Mouse (Mus musculus): Measurements from ENCODE around the gene Slc35f3.

The Slc35f3 gene

DNA sequence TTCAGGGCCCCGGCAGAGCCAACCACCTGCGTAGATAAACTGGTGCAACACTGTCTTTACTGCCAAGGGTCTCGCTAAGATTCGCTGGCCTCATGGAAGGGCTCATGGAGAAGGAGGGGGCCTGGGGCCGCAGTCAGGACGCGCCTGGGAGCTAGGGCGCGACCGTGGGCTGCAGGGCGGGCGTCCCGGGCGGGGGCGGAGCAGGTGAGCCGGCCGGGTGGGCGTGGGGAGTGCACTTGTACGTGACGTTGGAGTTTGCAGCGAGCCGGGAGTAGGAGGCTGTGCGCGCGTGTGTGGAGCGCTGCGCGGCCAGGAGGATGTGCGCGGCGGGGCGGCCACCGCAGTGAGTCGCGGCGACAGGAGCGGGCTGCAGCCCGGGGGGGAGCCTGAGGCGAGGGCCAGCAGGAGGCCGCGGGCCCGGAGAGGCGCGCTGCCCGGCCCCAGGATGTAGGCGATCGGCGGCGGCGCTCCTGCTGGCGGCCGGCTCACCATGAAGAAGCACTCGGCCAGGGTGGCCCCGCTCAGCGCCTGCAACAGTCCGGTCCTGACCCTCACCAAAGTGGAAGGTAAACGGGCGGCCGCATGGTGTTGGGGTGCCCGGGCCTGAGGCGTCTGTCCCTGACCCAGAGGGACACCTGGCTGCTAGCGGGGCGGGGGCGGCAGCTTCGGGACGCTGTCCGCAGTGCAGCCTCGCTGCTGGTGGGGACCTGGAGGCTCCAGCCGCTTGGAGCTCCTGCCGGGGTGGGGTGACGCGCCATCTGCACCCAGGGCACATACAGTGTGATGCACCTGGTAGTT is at the start of gene Slc35f3:
Gene Slc35f3 (plus strand): TSS at position 263 of the 798 bp plus-strand sequence.
- peak; percentile 62 for DNase-seq

DNA sequence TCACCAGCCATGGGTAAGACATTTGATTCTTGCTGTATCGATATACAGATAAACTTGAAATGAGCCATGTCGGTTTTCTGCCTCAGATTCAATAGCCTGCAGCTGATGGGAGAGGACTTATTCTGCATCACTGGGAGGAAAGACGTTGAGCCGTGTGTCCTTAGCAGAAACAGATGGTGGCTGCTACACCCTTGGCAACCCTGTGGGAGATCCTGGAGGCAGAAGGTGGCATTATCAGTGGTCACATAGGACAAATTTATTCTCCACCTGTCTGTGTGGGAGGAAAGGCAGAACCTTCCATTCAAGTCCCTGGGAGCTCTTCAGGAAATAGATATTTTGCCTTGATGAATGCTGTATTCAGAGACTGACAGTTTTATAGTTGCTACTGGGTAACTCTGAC is 47.9 kb upstream of the Slc35f3 start:
- DNase-seq: no peak

DNA sequence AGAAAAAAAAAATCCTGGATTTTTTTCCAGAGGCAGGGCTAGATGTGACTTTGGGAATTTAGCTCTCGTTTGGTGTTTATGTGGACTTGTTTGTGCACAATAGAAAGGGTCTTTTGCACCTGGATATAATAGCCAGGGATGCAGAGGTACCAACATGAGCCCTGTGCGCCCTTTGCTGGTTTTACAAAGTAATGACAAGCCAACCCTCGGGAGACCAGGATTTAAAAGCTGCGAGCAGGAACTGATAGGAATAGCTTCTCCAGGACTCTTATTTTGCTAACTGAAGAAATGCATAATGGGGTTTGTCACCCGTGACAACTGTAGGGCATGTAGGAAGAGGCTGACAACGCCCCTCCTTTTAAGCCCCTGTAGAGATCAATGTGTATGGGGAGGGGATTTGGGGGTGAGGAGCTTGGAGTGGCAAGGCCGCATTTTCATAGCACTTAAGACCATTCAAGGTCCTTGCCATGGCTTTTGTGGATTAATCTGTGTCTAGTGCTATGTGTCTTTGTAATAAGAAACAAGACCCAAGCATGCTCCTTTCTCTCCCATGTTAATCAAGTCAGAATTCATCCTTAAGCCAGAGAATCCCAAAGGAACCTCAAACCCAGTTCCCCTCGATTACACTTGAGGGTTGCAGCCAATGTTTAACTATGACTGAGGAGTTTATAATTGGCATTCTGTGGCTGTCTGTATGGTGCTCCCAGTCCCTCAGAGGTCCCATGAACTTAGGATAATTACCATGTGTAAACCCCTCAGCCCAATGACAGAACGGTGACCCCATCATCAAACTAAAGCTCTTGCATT is 41.6 kb upstream of the Slc35f3 start:
- peak; percentile 51 for DNase-seq

DNA sequence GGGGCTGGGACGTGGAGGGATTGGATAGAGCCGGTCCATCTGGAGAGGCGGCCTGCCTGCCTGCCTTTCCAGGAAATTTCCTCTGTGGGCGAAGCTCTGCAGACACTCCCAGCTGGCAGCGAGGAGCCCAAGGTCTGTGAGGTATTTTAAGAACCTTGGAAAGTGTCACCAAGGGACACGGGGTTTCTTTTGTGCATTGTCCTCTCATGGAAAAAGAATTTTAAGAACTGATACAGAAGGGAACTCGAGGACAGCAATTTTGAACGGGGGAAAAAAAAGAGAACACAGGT is 41.0 kb upstream of the Slc35f3 start:
- DNase-seq: no peak

DNA sequence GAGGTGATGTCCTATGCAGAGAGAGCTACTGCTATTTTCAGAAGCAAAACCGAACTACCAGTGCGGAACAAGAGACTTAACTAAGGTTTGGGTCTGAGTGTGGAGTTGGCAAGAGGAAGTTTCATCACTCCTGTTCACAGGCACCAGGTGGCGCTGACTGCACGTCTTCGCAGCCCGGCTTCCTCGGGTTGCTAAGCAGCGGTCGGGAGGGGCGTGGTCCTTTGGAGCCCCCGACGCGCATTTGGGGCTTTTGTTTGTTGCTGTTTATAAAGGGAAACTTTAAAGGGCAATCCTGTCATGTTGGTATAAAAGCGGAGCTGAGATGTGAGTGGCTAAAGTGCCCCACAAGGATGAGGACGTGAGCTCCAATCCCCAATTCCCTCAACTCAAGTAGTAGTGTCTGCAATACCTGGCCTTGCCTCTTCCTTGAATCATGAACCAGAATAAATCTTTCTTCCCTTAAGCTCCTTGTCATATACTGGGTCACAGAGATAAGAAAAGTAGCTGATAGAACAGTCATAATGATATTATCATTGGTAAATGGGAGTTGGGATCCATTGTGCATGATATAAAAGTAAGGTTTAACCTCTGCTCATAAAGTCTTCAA is 40.1 kb upstream of the Slc35f3 start:
- DNase-seq: peak; percentile 86

DNA sequence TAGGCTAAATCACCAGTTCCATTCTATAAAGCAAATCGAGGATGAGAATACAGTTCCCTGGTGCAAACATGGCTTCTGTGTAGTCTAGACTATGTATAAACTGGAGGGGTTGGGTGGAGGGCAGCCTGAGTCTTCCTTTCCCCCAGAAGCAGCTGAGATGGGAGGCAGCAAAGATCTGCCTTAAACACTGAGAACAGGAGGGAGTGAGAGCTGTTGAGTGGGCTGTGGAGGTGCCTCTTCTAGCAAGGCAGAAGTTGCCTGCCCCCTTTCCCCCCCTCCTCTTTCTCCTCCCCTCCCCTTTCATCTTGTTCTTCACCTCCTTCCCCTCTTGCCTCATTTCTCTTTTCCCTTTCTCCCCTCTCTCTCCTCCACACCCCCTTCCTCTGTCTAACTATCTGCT is 33.2 kb upstream of the Slc35f3 start:
- DNase-seq: no peak

DNA sequence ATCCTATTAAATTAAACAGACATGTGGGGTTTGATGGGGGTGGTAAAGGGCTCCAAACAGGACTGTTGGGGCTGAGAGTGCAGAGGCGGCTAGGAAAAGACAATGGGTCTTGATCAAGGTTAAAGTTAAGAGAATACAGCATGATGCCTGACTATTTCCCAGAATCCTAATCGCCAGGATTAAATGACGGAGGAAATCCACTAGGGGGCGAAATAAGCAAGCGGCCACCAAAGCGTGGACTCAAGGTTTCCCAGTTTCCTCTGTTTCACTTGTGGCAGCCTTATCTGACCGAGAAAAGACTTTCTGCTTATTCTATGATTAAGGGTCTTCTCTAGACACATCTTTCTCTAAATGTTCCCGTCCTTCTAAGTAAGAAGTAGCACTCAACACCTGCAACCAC is 31.2 kb upstream of the Slc35f3 start:
- peak; percentile 35 for DNase-seq

DNA sequence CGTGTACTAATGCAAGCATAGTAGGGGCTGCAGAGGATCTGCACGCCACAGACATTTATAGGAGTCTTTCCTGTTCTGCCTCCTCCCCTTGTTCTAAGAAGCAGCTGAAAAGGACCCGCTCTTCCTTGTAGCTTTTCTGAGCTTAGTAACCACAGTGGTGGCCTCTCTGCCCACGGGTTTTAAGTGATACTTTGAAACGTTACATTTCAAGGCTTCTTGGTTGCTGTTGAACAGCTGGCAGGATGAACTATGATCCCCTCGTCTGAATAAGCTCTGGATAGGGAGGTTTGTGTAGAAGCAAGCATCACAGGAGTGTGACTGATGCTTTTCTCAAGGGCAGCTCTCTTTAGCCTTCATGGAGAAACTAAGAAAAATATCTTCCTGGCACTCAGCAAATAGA is 28.6 kb upstream of the Slc35f3 start:
- DNase-seq: no peak

DNA sequence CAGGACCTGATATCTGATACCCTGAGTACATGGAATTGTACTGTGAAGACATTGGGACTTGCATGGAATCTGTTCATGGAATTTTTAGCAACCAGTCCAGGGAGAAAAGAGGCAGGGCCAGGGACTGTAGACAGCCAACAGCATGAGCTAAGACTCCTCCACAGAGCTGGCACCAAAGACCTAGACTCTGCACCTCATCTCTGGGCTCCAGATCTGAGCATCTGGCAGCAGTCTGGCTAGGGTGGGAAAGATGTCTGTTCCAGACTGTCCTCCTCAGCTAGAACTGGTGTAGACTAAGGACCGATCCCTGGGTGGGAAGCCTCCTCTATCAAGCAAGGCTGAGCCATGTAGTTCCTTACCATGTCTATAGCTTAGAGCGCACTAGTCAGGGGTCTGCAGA is 25.9 kb upstream of the Slc35f3 start:
- DNase-seq: no peak

DNA sequence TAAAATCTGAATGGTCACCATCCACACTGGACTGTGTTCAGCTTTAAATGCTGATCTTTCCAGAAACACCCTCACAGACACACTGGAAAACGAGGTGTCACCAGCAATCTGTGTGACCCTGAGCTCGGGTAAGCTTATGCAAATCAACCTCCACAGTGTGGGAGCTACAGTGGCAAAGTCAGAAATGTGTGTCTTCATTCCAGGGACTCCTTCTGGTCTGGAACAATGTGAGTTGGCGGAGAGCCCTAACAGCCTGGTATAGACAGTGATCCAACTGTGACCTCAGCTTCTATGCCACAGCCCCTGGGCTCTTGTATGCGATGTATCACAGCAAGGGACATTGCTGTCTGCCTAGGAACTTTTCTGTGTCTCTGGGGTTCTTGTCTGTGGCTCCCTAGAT is 25.3 kb upstream of the Slc35f3 start:
- DNase-seq: no peak

DNA sequence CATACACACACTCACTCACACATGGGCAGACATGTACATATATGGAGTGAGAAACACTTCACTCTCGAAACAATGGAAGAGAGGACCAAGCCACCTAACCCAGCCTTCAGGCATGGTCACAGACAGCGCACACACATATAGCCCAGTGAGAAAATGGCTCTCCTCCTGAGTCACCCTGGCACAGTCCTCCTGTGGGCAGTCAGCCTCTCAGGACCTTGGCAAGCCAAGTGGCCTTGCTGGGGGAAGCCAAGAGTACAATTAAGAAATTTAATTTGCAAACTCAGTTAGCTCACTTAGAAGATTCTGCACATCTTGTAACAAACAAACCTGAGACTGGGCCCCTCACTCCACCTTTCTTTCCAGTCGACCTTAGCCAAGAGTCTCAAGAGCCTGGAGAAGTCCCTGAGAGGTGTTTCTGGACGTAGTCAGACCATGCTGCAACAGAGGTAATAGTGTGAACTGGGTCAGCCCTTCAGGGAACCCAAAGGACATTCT is 23.4 kb upstream of the Slc35f3 start:
- no peak for DNase-seq

DNA sequence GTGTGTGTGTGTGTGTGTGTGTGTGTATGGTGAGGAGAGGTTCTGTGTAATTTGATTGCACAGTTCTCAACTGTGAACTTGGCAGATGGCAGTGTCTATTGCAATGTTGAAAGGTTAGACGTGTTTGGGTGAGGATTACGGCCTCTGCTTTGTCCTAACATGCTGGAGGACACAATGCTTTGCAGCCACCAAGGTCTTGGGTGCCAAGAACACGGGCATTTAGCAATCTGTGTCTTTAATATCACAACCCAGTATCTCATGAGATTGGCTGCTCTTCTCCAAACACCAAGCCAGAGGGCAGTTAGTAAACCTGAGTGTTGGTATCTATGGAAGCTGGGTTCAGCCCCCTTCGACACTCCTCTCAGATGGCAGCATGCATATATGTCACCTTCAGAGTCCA is 22.5 kb upstream of the Slc35f3 start:
- no peak for DNase-seq

DNA sequence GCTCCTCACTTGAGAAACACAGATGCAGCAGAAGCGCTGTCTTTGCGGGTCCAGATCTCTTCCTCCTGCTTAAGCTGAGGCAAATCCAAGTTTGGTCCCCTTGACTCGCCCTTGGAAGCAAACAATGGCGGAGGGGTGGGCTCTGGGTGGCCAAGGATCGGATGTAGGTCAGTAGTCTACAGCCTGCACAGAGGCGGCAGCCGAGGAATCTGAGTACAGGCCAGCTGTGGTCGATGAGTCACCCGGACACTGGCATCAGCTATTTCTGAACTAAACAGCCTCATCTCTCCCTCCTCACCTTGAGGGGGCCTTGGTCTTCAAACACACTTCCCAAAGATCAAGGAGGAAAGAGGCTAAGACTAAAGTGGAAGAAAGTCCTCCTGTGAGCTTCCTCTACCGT is 6.4 kb upstream of the Slc35f3 start:
- DNase-seq: no peak

DNA sequence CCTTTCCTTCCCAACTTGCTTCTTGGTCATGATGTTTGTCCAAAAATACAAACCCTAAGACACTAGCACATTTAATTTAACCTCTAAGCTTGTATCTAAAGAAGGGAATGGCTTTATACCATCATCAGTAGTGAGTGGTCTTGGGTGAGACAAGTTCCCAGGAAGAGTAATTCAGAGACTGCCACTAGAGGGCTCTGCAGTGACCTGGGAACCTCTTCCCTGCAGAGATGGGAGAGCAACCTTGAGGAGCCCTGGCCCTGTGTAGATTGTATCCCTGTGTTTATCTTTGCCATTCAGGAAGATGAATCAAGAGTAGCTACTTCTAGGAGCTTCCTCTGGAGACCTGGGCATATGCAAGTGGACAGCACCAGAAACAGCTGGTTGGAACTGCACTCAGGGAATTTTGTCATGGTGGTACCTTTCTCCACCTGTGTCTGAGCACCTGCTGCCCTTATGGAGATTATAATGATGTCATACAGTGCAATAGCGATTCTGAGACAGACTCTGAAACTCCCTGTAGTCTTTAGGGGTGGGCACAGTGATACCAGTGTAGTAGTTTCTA is 993 bp upstream of the Slc35f3 start:
- peak; percentile 71 for DNase-seq

DNA sequence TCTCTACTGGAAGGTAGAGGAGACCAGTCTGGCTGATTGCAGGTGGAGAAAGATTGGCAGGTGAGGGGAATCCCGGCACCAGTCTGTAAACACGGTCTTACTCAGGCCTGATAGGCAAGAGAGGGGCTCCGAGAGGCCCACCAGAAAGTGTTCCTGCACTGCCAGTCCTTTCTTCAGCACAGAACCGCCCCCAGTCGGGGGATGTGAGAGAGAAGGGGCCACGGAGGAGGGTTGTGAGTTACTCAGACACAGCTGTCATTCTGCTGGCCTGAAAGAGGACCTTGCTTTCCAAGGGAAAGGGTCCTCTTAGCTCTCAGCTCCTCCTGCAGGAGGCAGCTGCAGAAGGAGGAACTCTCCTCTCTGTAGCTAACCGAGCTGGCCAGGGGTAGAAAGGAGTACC is 975 bp downstream of the Slc35f3 start:
- DNase-seq: no peak

DNA sequence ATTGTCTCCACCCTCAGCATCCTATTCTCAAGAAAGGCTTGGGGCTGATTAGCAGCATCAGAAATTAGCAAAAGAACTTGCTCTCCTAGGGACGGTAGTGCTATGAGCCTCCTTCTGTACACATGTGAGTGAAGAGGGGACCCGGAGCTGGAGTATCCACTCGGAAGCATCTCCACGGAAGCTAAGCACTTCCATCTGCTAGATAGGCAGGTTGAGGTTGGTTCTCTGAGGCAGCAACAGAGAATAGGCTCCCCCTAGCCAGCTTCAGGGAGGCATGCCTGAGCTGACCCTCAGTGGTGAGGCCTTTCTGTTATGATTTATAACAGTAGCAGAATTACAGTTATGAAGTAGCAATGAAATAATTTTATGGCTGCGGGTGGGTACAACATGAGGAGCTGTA is 2.0 kb downstream of the Slc35f3 start:
- DNase-seq: no peak

DNA sequence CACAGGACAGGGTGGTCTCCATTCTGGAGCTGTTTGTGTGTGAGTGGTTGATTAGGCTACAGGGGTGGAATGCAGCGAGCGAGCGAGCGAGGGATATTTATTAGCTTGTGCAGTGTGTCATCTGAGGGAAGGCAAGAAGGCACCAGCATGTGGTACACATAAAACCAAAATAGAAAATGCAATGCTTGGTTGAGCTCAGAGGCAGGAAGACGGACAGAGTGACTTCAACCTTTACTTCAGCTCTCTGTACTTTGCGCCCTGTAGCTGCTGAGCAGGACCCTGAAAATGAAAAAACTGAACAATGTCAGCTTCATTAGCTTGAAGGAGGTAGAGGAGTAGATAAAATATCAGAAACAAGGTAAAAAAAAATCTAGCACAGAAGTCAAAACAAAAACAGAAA is 3.2 kb downstream of the Slc35f3 start:
- DNase-seq: no peak

DNA sequence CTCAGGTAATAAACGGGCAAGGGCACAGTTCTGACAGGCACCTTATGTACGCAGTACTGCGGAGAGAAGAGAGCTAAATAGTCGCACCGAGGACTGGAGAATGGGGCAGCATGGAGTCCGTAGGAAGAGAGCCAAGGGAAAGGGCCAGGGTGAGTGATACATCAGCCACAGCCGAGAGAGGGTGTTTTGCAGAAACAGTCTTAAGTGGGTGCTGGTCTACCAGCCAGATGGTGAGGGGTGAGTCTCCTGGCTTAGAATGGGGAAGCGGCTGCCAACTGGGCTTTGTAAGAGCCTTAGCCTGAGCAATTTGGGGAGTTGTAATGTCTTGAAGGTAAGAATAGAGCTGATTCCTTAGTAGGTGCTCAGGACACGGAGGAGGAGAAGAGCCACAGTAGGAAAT is 8.8 kb downstream of the Slc35f3 start:
- DNase-seq: no peak

DNA sequence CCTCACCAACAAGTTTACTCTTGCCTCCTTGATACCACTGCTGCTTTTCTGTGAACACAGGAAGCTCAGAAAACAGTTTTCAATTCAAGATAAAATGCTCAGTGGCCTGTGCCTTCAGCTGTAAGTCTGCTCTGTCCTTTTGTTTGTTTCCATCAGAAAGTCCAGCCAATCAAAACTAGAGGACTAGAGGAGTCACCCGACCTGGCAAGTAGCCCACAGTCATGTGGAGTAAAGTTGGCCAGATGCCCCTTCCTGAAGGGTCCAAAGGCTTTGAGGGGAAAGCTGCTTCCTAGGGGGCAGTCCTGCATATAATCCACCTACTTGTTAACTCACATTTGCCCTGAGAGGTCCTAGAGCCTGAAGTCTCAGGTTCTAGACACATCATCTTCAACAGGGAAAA is 10.7 kb downstream of the Slc35f3 start:
- no peak for DNase-seq

DNA sequence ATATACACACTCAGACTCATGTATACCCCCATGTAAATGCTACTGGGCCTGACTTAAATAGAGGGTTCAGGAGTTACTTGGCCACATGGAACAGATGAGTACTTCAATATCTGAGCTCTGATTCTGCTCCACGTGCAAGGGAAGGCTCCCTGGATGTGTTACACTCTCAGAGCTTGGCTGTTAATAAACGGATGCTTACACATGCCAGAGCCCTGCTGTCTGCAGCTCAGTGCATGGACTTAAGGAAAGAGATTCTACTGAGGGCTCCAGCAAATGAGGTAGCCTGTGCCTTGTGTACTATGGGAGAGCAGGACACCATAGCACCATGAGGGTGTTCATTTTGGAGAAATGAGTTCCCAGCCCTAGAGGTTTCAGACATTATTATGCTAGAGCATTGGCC is 26.6 kb downstream of the Slc35f3 start:
- DNase-seq: no peak

DNA sequence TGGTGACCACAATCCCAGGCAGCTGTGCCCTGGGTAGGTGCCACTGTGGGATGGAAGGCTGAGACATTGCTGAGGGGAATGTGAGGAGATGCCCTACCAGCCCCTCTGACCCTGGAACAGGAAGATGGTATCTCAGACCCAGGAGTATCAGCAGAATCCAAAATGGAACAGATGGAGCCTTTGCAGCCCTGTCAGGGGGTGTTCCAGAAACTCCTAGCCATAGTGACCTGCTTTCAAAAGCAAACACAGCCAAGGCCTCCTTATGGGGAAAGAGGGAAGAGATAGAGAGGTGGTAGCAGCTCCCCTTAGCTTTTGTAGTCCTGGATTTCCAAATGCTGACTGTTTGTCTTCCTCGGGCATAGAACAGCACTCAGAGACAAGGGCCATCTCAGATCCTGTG is 27.8 kb downstream of the Slc35f3 start:
- no peak for DNase-seq

DNA sequence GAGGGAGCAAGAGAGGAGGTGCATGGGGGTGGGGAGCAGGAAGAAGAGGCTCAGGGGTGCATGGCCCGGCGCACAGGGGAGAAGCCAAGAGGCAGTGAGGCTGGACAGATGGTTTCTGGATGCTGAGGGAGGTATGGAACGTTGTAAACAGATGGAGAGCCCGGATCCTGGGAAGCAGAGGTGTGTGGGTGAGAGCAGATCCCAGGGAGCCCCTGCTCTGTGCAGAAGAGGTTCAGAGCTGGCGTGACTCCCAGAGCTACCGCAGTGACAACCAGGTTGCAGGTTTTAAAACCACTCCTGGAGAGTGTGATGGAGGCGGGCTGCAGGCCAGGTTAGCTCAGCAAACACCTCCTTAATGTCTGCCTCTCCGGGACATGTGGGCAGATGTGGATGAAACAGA is 28.4 kb downstream of the Slc35f3 start:
- DNase-seq: no peak

DNA sequence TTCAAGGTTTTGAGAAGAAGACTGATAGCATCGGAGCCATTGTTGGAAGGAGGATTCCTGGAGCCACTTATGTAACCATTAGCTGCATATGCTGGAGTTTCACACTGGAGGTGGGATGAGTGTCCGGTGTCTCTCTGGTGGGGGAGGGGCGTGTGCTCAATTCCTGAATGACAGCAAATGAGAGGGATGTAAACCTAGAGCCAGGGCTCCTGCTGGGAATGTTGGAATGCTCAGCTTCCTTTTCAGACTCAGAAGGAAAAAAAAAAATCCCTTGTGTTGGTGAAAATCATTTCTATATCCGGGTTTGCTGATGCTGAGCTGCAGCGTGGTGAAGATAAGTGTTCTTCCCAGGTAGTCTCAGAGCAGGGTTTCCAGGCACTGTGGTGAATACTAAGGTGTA is 29.4 kb downstream of the Slc35f3 start:
- peak; percentile 25 for DNase-seq

DNA sequence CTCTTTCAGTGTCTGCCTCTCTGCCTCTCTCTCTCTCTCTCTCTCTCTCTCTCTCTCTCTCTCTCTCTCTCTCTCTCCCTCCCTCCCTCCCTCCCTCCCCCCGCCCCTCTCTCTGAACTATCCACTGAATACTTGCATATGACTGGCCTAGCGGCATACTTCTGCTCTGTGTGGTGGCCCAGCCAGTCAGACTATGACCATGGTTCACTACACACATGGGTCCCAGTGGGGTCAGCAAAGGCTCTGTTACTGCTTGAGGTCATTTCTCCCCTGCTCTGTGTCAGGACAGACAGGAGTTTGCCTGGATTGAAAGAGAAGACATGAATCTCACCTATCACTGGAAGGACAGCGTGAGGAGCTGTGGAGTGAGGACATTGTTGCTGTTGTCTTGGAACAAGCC is 40.5 kb downstream of the Slc35f3 start:
- no peak for DNase-seq

Measured in embryo, embryonic 11 days (tissue).